Mouse (Mus musculus) embryonic facial prominence, embryonic 14.5 days (tissue): Measurements from ENCODE around the gene Ripply1. TPM values are rescaled to one million over a fixed set of nuclear protein-coding genes. Genes with fewer than 3 reads are reported as not detected.

Experiments
- polyA plus RNA-seq: library from polyadenylated mRNA; unstranded; fragments of >200 nt; fragmentation: Nextera tagmentation; extraction: Ambion mirVana; gene quantifications from 2 replicates; pipeline ENCODE4 v1.2.1, GENCODE M21; 2014

Gene Ripply1
- polyA plus RNA-seq, 1 experiment from 2014 or later, result 0.79 TPM

Other genes with a start within 250 kb of the Ripply1 start
- gene Rnf128, start 219.0 kb downstream of the Ripply1 start, polyA plus RNA-seq, result 8.1 and 9.1 TPM in 2 replicates
- 2.5 and 2.8 TPM in 2 replicates for gene Tbc1d8b, start 97.4 kb downstream of the Ripply1 start, polyA plus RNA-seq
- gene Gm15013, start 67.9 kb downstream of the Ripply1 start, polyA plus RNA-seq, result 0.31 and 0.45 TPM in 2 replicates
- 0.58 and 1.2 TPM in 2 replicates for gene Cldn2, start 18.5 kb upstream of the Ripply1 start, polyA plus RNA-seq
- gene Morc4, start 89.3 kb upstream of the Ripply1 start, polyA plus RNA-seq, result 25.3 and 28.8 TPM in 2 replicates
- 5.8 and 6.0 TPM in 2 replicates for gene Rbm41, start 216.2 kb upstream of the Ripply1 start, polyA plus RNA-seq